Mouse (Mus musculus): ENCODE measurements around the gene Pcnx.
A peak's percentile ranks its signal among the peaks of the same experiment; 100 is the strongest.

Gene Pcnx

DNA sequence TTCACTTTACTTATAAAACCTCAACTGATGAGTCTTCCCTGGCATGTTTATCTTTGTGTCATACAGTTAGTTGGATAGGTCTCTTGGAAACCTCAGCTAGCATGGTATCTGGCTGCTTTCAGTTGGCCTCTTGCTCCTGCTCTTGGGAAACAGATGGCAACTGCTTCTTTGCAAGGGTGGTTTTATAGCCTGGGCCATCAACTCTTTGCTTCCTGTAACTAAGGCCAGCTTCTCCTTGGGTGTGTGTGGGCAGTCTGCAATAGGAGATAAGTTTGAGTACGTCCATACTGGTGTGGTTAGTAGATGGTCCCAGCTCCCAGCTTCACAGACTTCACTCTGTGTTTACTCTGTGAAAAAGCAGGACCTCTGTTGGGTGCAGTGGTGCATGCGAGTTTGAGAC lies 46.0 kb downstream of the Pcnx start:
- DNase-seq (ENCODE audit: low spot score), result no peak

DNA sequence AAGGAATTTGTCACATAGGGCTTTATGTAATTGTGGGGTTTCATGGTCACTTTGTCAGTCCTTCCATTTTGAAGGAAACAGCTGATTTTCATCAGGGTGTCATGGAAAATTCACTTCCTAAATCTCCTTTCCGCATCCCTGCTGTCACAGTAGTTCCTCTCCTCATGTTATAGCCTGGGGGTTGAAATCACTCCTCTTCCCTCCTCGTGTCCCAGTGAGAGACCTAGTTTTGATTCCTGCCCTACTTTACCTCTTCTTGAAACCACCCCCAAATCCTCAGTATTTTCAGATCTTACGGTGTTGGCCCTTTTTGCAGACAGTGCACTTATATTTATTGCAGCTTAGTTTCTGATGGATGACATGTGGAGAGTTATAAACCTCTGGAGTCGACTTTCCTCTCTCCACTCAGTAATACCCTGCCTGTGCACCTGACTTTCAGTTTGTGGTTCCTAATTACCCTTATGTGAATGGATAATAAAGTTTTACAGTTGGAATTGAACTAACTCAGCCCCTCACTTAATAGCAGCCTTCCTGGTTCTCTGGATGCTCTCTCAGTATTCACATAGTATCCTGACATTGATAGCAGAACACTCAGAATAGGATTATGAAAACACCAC lies 48.0 kb downstream of the Pcnx start:
- no peak for DNase-seq (ENCODE audit: low spot score)

DNA sequence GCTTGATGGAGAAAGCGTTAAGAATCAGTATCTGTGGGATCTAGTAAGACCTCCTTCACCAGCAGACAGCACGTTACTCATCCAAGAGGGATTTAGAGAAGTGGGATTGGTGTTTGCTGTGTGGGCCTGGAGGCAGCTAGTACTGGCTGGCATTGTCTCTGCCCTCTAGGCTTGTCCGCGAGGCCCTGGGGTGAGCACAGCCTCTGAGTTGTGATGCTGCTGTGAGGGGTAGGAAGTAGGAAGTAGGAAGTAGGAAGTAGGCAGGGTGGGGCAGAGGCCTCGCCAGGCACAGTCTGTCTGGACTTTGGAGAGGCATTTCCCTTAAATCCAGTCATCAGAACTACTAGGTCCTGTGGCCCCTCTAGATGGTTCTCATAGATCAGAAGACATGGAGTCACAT lies 50.6 kb downstream of the Pcnx start:
- DNase-seq (ENCODE audit: low spot score), result no peak

DNA sequence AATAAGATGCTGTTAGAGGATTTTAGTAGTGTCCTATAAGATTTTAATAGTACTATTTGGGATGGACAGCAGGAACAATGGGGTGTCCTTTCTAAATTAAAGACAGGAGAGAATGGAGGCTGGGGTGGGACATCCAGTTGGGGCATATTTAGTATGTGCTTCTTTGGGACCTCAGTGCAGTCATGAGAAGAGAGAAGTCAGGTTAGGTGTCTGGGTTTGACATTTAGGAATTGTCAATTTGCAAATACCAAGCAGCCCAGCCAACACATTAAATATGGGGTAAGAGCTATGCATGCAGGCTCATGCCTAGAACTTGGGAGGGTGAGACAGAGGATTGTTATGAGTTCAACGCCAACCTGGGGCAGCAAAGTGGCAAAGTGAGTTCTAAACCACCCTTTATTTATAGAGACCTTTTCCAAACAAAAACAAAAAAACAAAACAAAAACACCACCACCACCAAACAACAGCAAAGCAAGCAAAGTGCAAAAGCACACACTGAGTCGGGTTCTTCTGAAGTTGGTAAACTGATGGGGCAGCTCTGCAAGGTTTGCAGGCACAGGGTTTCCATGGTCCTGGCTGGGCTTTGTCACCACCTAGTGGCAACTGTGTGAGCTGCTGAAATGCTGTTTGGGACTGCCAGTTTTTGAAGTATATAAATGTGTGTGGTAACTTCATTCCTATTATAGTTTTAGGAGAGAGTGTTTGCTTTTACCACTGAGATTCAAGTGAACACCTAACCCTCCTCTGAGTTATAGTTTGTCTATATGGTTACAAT lies 55.5 kb downstream of the Pcnx start:
- DNase-seq (ENCODE audit: low spot score), result peak; percentile 63

DNA sequence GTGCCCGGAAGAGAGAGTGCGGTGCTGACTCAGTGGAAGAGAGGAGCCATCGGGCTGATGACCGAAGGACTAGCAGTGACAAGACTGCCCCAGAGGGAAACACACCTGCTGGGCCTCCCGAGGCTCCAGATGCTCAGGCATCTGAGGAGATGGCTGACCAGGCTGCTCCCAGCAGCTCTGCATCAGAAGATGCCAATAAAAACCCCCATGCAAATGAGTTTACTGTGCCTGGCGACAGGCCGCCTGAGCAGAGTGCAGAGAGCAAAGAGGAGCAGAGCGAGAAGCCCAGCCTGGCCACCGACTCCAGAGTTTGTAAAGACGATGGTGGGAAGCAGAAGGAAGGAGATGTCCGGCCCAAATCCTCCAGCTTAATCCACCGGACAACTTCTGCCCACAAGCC lies 58.5 kb downstream of the Pcnx start:
- DNase-seq (ENCODE audit: low spot score), result no peak

DNA sequence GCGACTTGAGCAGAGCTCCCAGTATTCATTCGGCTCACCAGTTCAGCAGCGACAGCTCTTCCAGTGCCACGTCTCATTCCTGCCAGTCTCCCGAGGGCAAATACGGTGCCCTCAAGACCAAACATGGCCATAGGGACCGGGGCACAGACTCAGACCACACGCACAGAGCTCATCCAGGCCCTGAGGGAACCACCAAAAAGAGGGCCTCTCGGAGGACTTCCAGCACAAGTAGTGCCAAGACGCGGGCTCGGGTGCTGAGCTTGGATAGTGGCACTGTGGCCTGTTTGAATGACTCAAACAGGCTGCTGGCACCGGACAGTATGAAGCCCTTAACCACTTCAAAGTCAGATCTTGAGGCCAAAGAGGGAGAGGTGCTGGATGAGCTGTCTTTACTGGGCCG lies 59.1 kb downstream of the Pcnx start:
- DNase-seq (ENCODE audit: low spot score), result no peak

DNA sequence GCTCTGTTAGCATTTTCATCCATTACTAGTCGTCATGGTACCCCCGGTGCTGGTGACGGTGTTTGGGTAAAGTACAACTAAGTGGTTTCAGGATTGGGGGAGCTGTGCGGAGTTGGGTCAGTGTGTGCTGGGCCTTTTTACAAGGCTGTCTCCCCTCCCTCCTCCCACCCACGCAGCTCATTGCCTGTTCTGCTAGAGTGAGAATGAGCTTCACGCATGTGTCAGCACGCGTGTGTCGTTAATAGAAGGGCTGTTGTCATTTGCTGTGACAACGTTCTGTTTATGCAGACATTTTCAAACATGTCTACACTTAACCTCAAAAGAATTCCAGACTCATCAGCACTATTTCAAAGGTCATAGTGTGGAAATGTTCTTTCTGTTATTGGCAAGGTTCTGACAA lies 60.2 kb downstream of the Pcnx start:
- DNase-seq (ENCODE audit: low spot score), result no peak

DNA sequence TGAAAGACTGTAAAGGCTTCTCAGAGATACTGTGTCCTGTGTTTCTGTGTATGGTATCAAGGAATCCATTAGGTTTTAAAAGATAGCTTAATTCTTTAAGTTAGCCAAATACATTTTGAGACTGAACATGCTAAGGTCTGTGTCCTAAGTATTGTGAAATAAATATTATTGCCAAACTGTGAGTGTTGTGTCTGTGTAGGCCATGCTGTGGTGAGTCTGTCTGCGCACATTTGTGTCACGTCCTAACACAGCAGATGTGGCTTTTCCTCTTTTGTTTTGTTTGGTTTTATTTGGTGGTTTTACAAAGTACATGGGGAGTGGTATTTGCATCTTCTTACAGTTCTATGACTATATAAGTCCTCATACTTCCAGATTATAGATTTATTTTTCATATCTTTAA lies 60.8 kb downstream of the Pcnx start:
- DNase-seq (ENCODE audit: low spot score), result no peak

DNA sequence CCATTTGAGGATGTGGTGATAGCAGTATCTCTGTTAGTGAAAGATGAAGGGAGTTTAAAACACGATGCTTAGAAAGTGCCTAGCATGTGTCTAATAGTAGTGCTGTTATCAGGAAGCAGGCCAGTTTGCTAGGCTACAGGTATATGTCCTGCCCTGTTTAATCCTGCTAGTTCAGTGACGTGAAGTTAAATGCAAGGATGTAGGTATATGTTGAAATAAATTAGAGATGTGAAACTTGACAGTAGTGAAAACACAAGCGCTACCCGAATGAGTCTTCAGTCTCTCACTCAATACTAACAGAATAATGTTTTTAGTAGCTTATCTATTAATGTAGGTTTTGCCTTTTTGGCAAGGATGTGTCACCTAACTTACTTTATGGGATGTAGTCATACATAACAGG lies 62.0 kb downstream of the Pcnx start:
- DNase-seq (ENCODE audit: low spot score), result no peak

DNA sequence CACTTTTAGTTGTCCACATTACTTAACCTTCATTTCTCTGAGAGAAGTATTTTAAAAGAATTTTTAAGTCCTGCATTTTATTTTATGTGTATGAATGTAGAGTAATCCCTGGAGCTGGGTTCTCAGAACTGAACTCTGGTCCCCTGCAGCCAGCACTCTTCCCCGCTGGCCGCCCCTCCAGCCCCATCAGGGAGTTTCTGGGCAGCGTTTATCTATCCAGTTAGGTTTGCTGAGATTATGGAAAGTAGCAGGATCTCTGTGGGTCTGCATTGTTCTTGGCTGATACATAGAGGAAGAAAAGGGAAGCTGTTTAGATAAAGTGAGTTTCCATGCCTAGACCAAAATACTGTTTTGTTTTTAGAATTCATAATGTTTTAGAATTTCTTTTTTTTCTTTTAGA lies 63.0 kb downstream of the Pcnx start:
- DNase-seq (ENCODE audit: low spot score), result no peak

DNA sequence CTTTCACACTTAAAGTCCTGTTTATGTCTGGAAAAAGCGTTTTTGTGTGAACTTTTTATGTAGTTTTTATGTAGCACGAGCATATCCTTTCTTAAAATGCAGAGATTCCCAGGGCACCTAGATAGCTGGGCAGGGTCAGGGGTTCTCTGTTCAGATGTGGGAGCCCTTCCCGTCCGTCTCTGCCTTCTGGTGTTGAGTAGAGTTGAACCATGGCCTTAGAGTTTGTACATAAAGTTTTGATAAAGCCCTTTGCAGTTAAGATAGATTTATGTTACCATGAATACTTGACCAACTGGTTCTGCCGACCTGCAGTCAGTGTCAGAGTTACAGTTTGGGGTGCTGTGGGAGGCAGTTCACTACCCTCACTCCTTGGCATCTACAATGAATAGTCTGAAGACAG lies 67.3 kb downstream of the Pcnx start:
- DNase-seq (ENCODE audit: low spot score), result no peak

DNA sequence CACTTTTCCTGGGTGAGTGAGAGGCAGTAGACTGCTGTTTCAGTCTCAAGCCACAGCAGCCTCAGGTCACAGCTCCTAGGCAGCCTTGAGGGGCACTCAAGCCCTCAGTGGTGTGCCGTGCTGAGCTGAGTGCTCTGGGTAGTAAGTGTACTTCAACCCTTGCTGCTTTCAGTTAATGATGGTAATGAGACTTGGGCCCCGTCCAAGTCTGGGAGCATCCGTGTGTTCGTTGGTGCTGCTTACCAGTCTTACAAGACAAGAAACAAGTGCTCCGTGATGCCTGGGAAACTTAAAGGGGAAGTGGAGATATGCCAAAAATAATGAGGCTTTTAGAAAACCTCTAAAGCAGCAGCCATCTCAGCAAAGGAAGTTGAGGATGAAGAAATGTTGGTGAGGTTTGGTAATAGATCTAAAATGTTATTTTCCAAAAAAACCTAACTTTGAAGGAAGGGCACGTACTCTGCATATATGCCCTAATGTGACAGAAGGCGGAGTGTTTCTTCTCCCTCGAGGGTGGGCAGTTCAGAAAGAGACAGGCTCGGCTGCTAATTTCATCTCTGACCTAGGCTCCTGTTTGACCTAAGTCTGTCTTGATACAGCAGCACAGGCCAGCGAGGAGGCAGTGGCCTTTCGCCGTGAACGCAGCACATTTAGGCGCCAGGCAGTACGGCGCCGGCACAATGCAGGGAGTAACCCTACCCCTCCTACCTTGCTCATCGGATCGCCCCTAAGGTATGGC lies 68.0 kb downstream of the Pcnx start:
- no peak for DNase-seq (ENCODE audit: low spot score)

DNA sequence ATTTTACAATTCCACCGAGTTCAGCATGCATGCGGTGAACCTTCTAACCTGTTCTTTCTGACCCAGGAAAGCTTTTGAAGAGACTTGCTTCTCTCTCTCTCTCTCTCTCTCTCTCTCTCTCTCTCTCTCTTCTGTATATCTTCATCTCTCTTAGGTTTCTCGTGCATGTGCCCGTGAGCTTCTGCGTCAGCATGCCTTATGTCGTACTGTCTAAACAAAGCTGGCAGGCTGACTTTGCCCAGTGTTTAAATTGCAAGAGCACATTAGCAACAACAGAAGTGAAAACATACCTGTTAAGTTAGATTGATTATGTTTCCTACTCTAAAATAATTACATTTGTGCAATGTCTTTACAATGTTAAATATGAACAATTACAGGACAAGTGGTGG lies 68.6 kb downstream of the Pcnx start:
- DNase-seq (ENCODE audit: low spot score), result no peak

DNA sequence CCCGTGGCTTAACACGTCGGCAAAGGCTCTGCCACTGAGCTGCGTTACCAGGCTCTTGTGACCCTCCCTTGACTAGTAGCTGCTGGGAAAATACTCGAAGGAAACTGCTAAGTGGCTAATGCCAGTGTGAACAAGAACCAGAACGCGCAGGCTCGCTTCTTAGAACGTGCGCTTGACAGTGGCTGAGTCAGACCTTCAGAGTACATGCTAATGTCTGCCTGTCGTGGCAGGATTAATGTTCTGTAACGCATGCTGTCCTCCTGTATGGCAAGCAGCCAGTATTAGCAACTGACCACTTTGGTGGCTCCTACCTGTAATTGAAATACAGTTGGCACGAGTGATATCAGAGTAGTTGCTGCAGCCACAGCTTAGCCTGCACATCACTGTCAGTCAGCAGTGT lies 72.2 kb downstream of the Pcnx start:
- no peak for DNase-seq (ENCODE audit: low spot score)

DNA sequence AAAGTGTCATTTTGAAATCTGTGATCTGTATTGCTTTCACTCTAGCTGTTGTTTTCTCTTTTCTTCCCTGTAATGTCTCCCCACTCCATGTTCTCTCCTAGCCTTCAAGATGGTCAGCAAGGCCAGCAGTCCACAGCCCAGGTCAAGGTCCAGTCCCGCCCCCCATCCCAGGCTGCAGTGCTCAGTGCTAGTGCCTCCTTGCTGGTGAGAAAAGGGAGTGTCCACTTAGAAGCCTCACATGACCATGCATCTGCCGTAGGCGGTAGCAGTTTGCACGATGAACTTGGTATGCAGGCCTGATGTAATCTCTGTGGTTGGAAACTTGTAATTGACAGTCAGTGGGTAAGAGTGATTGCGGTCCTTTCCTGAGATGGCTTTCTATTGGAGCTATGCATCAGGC lies 73.6 kb downstream of the Pcnx start:
- DNase-seq (ENCODE audit: low spot score), result no peak

DNA sequence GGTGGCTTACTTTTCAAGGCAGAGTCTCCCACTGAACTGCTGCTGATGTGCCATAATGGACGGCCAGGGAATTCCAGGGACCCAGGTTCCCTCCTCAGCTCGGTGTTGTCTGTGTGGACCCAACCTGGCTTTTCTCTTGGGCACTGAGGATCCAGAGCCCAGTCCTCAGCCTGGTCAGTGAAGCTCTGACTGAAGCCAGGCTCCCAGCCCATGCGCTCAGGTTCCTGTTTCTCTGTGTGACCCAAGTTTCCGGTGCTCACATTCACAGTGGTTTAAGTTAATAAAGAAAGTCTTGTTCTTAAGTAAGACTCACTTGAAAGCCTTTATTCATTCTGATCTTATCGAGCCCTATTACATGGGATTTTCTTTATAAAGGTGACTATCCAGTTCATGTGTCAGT lies 74.7 kb downstream of the Pcnx start:
- DNase-seq (ENCODE audit: low spot score), result no peak

DNA sequence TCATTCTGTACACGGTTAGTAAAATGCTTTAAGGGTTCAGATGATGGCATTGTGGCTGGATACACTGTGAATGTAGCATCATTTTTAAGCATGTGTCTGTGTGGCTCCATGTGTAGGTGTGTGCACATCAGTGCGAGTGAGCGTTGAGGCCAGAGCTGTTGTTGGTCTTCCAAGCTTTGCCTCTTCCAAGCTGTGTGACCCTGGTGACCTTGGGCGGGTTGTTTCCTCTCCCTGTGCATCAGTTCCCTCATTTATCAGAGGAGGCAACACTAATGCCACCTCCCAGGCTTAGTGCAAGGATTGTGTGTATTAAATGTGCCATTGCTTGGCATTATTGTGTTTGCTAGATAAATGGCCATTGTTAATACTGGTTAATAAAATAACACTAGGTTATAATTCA lies 76.2 kb downstream of the Pcnx start:
- no peak for DNase-seq (ENCODE audit: low spot score)

DNA sequence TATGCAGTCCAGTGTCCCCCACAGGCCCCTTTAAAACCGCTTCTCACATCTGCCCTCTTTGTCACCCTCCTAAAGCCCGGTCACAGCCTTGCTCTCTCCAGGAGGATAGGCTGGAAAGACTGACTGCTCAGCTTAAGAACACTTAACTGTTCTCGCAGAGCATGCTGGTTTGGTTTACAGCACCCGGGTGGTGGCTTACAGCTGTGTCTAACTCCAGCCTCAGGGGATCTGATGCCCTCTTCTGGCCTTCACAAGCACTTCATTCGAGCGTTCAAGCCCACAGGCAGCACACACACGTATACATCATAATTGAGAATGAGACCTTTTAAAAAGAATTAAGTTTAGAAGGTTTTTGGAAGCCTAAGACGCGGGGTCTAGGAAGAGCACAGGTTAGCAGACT lies 81.4 kb downstream of the Pcnx start:
- DNase-seq (ENCODE audit: low spot score), result no peak

DNA sequence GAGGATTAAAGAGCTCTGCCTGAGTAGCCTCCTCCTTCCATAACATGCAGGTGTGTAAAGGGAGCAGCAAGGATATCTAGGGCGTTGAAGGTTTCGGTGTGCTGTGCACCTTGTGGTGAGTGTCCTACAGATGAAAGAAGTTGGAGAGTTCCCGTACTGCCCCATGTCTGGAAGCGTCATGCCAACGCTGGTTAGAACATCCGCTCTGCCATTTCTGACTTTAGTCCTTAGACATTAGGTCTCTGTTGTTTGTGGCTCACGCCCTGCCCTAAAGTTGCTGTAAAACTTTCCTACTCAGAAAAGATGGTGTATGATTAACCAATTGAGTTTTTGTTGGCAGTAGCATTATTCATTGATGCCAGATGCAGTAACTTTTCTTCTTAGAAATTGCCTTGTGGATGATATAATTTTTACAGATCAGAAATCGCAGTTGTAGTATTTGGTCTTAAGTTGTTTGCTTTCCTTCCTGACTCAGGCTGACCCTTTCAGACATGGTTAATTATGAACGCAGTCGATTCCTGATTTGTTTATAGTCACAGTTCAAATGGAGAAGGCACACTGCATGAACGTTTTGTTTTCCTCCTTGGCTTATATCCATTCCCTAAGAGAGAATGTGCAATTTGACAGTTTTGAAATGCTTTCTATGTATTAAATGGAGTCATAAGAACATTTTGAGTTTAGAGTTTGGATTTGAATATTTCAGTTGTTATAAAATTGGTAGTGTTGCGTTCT lies 83.7 kb downstream of the Pcnx start:
- no peak for DNase-seq (ENCODE audit: low spot score)

DNA sequence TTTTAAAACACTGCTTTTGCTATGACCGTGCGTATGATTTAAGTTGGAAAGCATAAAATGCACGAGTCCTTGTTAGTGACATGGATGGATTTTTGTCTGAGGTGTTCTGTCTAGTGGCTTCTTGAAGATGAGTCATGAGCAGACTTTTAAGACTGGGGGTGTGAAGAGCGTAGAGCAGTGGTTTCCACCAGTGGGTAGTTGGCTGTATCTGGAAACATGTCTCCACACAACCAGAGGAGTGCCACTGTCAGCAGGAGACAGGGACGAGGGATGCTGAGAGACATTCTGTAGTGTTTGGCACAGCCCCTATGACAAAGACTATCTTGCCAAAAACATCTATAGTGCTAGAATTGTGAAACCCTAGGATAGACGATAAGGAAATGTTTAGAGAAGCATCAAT lies 89.2 kb downstream of the Pcnx start:
- no peak for DNase-seq (ENCODE audit: low spot score)

DNA sequence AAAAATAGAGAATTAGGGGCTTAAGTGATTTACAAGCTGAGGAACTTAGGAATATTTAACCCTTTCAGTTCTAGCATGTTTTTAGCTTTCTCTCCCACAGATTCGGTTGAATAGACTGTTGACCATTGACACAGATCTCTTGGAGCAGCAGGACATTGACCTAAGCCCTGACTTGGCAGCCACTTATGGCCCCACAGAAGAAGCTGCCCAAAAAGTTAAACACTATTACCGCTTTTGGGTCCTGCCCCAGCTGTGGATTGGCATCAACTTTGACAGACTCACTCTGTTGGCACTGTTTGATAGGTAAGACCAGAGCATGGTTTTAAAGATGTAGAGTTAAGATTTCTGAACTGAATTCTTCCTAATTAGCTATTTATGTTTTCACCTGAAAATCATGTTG lies 90.2 kb downstream of the Pcnx start:
- no peak for DNase-seq (ENCODE audit: low spot score)

DNA sequence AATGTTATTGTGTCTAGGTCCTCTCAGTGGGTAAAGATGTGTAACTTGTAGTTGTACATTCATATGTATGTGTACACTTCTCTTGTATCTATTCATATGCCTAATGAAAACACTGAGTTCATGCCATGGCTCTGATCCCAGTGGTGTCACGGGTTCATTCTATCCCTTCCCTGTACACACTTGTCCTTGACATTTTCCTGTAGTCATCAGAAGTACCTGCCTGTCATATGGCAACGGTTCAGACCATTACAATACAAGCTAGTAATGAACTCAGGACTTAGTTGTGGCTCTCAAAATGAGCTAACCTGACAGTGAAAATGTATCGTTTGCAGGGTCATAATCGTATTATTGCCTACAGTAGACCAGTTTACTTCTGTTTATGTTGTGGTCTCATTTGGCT lies 98.5 kb downstream of the Pcnx start:
- DNase-seq (ENCODE audit: low spot score), result no peak

DNA sequence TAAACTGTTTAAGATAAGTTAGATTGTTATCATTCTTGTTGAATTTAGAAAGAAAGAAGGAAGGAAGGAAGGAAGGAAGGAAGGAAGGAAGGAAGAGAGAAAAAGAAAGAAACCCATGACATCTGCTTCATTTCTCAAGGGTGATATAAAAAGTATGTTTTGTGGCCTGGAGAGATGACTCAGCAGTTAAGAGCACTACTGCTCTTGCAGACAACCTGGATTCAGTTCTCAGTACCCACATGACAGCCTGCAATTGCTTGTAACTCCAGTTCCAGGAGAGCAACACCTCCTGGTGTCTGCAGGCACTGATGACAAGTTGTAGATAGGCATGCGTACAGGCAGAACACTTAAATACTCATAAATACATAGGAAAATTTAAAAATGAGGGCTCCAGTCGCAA lies 105.6 kb downstream of the Pcnx start:
- DNase-seq (ENCODE audit: low spot score), result no peak
